Mouse (Mus musculus) heart, embryonic 14.5 days (tissue): ENCODE data around the gene Tmem132d. TPM values are rescaled to one million over a fixed set of nuclear protein-coding genes. Genes with fewer than 3 reads are reported as not detected.

ENCODE experiments used
- ATAC-seq: fragments of 200-750 bp; cut with Nextera tagmentation; 2 replicates; pipeline ENCODE4 v1.8.0; 2017; ENCODE audit warnings: low read depth, moderate TSS enrichment; ENCODE audit not compliant: insufficient number of reproducible peaks, insufficient read depth, low FRiP score
- H3K27ac ChIP-seq, 2 experiments: fragments of 200-500 bp in 1 of 2; fragments of 300-500 bp in 1 of 2; sonication (generic) in 1 of 2; replicated peaks in 1 of 2; 2 replicates each; pipeline ENCODE4 v1.5.1; 2012 to 2014; ENCODE audit warnings: low read depth in 2 of 2, low read length in 2 of 2, control low read depth in 1 of 2, mild to moderate bottlenecking in 1 of 2, mixed read lengths in 1 of 2; ENCODE audit not compliant: control insufficient read depth in 1 of 2, insufficient read depth in 1 of 2
- H3K27me3 ChIP-seq: fragments of 300-500 bp; sonication (generic); 2 replicates; pipeline ENCODE4 v1.6.1; 2014; ENCODE audit warnings: mild to moderate bottlenecking, low read length, control low read depth; ENCODE audit not compliant: control insufficient read depth, insufficient read depth
- H3K36me3 ChIP-seq: fragments of 300-500 bp; sonication (generic); 2 replicates; pipeline ENCODE4 v1.6.1; 2014; ENCODE audit warnings: mild to moderate bottlenecking, control low read depth, low read length, mixed read lengths; ENCODE audit not compliant: control insufficient read depth, insufficient read depth
- H3K4me1 ChIP-seq, 2 experiments: fragments of 200-500 bp in 1 of 2; fragments of 300-500 bp in 1 of 2; sonication (generic) in 1 of 2; 2 replicates each; pipeline ENCODE4 v1.6.1; 2012 to 2014; ENCODE audit warnings: low read length in 2 of 2, control low read depth in 1 of 2, mixed read lengths in 1 of 2; ENCODE audit not compliant: control insufficient read depth in 2 of 2, insufficient read depth in 2 of 2
- H3K4me2 ChIP-seq: fragments of 300-500 bp; sonication (generic); 2 replicates; pipeline ENCODE4 v1.6.1; 2014; ENCODE audit warnings: mild to moderate bottlenecking, low read length
- H3K4me3 ChIP-seq, 2 experiments: fragments of 200-500 bp in 1 of 2; fragments of 300-500 bp in 1 of 2; sonication (generic) in 1 of 2; 2 replicates each; pipeline ENCODE4 v1.5.1; 2012 to 2014; ENCODE audit warnings: low read length in 2 of 2, mild to moderate bottlenecking in 2 of 2, control low read depth in 1 of 2, low read depth in 1 of 2, moderate library complexity in 1 of 2; ENCODE audit not compliant: control insufficient read depth in 1 of 2, insufficient read depth in 1 of 2
- H3K9ac ChIP-seq: fragments of 300-500 bp; sonication (generic); 2 replicates; pipeline ENCODE4 v1.6.1; 2014; ENCODE audit warnings: mild to moderate bottlenecking, low read length
- H3K9me3 ChIP-seq: fragments of 300-500 bp; sonication (generic); 2 replicates; pipeline ENCODE4 v1.6.1; 2016; ENCODE audit warnings: low read length, control low read depth; ENCODE audit not compliant: control insufficient read depth
- WGBS: fragments of 180-500 bp; shearing (Covaris S2); extraction: QIAGEN DNeasy Blood & Tissue Kit; methylation state at CpG from one replicate; pipeline ENCODE4 v1.1.7; 2014; 5-methylcytosine and 5-hydroxymethylcytosine counted together
- polyA plus RNA-seq: library from polyadenylated mRNA; unstranded; fragments of >200 nt; fragmentation: Nextera tagmentation; extraction: Ambion mirVana; gene quantifications from 2 replicates; pipeline ENCODE4 v1.2.1, GENCODE M21; 2014

The Tmem132d gene
- polyA plus RNA-seq, 1 experiment from 2014 or later, result 0.03 TPM

DNA sequence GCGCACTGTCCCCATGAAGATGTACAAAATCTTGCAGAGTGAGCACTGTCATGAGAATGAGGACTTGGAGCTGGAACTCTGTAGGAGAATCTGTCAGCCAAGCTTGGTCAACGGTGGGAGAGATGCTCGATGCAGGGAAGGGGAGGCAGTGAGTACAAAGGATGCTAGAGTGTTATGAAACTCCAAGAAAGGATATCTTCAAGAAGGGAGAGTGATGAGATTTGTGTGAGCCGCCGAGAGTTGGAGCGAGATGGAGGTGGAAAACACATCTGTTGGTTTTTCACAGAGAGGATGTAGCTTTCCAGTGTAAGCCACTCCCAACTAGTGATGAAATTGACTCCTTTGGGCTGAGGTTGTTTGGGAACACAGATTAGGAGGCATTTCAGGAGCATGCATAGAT lies 604.1 kb downstream of the Tmem132d start:
- Histone ChIP-seq H3K4me1 (no peaks in the 10 kb centered on the region), H3K36me3 (no peaks in the 10 kb centered on the region), H3K4me2 (no peak overlapping the region), H3K9ac (no peak overlapping the region), H3K27me3 (no peaks in the 10 kb centered on the region), H3K27ac (no peak overlapping the region), H3K9me3 (0 out of 2 replicates have a peak, but pooled peaks cover 7% of the 10 kb centered on the region), H3K4me3 (no peak overlapping the region)
- 81% methylated on average over 6 of the region's 6 CpGs for WGBS
- no peak for ATAC-seq

DNA sequence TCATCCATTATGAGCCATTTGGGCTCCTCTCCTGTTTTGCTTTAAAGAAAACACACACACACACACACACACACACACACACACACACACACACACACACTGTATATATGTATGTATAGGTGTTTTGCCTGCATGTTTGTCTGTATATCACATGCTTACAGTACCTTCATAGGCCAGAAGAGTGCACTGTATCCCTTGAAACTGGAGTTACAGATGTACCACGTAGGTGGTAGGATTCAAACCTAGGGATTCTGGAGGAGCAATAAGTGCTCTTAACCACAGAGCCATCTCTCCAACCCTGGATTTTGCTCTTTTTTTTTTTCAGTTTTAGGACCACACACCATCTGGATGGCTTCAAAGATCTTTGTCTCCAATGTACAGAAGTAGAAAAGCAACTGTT lies 610.9 kb downstream of the Tmem132d start:
- H3K4me2 ChIP-seq, result no peak overlapping the region
- H3K4me1 ChIP-seq, result no peaks in the 10 kb centered on the region
- H3K27me3 ChIP-seq, result no peaks in the 10 kb centered on the region
- H3K9me3 ChIP-seq, result 0 out of 2 replicates have a peak, but pooled peaks cover 9% of the 10 kb centered on the region
- WGBS, result 21% methylated on average over 1 of the region's 1 CpGs
- ATAC-seq, result no peak
- no peak overlapping the region for H3K9ac ChIP-seq
- H3K36me3 ChIP-seq, result no peaks in the 10 kb centered on the region
- H3K4me3 ChIP-seq, result no peak overlapping the region
- no peak overlapping the region for H3K27ac ChIP-seq

DNA sequence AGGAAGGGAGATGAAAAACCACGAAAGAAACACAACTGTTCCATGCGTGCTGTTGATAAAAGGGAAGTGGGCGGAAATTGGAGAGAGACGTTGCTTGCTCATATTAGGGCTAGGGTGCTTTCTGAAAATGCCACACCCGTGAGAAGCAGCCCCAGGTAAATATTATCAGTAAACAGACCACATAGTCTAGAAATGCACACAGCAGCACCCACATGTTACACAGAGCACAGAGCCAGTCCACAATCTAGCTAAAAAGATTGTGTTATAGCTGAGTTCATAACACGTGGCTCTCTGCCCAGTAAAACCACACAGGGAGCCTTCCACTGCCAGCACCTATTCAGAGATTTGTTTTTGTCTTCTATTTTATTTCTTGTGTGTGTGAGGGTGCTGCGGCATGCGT lies 617.6 kb downstream of the Tmem132d start:
- Histone ChIP-seq H3K9ac (no peak overlapping the region), H3K4me3 (no peak overlapping the region), H3K4me2 (no peak overlapping the region), H3K4me1 (no peaks in the 10 kb centered on the region), H3K9me3 (no peaks in the 10 kb centered on the region), H3K27ac (no peak overlapping the region), H3K36me3 (no peaks in the 10 kb centered on the region), H3K27me3 (no peaks in the 10 kb centered on the region)
- 76% methylated on average over 8 of the region's 8 CpGs for WGBS
- no peak for ATAC-seq

DNA sequence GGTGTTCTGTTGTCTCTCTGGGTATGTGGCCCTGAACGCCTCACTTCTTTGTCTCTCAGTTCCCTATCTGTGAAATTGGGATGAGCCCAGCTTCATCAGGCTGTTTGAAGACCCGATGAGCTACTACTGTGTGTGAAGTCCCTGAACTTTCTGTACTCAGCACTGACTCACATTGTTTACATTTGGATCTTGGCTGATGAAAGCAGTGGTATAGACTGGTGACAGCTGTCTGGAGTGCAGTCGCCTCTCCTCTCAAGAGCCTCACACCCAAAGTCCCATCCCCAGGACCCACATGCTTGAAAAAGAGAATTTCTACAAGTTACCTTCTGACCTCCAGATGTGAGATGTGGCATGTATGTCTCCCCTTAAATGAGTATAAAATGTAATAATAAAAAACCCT lies 625.5 kb downstream of the Tmem132d start:
- Histone ChIP-seq H3K27me3 (no peaks in the 10 kb centered on the region), H3K9me3 (0 out of 2 replicates have a peak, but pooled peaks cover 6% of the 10 kb centered on the region), H3K4me3 (no peak overlapping the region), H3K36me3 (no peaks in the 10 kb centered on the region), H3K4me2 (no peak overlapping the region), H3K27ac (no peak overlapping the region), H3K9ac (no peak overlapping the region), H3K4me1 (no peaks in the 10 kb centered on the region)
- no peak for ATAC-seq
- WGBS, result 56% methylated on average over 3 of the region's 3 CpGs

DNA sequence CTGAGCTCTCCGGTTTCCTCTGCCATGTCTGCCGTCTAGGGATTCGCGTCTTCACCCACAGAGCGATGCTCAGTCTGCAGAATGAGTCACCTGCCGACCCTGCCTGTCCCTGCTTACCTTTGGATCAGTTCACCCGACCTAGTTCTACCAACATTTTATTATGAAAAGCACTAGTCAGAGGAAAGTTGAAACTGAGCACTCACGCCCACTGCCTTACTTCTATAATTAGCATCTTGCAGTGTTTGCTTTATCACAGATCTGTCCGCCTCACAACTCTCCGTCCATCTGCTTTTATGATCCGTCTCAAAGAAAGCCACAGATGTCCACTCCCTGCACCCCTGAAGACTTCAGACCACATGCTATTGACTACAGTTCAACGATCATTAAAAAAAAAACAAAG lies 626.0 kb downstream of the Tmem132d start:
- 73% methylated on average over 12 of the region's 12 CpGs for WGBS

DNA sequence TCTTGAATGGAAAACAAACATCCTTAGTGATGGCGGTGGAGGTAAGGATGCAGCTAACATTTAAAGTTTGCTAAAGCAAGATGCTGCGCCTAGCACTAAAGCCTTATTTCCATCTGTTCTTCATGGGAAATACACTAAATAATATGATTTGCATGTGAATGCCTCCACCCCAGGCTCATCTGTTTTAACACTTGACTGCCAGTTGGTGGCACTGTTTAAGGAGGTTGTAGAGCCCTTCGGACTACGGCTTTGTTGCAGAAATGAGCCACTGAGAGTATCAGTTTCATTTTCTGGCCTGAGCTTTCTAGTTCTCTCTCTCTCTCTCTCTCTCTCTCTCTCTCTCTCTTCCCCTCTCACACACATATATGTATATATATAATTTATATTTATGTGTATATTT lies 632.0 kb downstream of the Tmem132d start:
- H3K36me3 ChIP-seq, result no peaks in the 10 kb centered on the region
- H3K4me1 ChIP-seq, result no peaks in the 10 kb centered on the region
- H3K9ac ChIP-seq, result no peak overlapping the region
- no peak overlapping the region for H3K4me2 ChIP-seq
- WGBS, result 71% methylated on average over 4 of the region's 4 CpGs
- ATAC-seq, result no peak
- H3K27ac ChIP-seq, result no peak overlapping the region
- H3K4me3 ChIP-seq, result no peak overlapping the region
- no peaks in the 10 kb centered on the region for H3K27me3 ChIP-seq
- no peaks in the 10 kb centered on the region for H3K9me3 ChIP-seq

More for the DNA sequence above, 626.0 kb downstream of the Tmem132d start:
- Histone ChIP-seq H3K4me2 (no peak overlapping the region), H3K36me3 (no peaks in the 10 kb centered on the region), H3K4me1 (no peaks in the 10 kb centered on the region), H3K27me3 (no peaks in the 10 kb centered on the region), H3K9me3 (0 out of 2 replicates have a peak, but pooled peaks cover 6% of the 10 kb centered on the region), H3K4me3 (no peak overlapping the region), H3K27ac (no peak overlapping the region), H3K9ac (no peak overlapping the region)
- ATAC-seq, result no peak

DNA sequence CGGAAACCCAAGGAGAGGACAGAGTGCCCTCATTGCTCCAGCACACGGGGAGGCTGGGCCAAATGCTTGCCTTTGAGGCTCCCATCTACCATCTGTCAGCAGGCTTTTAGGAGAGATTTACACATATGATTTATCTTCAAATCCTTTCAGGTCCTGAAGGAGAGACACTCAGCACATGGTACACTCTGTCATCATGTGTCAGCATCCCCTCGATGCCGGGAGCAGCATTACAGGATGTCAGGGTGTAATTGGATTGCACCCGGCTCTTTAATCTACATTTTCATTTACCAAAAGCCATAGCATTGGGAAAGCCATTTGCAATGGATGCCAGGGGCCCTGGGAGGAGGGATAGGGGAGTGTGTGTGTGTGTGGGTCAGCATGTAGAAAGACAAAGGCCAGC lies 651.7 kb downstream of the Tmem132d start:
- Histone ChIP-seq H3K27ac (no peak overlapping the region), H3K27me3 (no peaks in the 10 kb centered on the region)
- WGBS, result 58% methylated on average over 5 of the region's 5 CpGs

DNA sequence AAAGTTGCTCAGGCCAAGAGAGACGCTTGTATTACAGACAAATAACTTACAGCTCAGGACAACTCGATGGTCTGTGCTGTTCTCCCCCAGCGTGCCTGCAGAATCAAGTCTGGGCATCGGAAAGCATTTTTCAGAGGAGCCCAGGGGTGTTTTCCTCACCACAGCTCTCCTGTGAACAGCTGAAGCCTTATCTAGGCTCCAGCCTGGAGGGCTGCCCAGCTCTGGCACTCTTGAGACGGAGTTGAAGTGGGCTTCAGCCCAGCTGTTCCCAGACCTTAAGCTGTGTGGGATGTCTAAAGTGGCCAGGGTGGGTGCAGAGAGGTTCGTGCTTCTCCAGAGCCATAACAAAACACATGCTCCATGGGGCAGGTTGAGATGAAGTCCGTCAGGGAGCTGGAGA lies 657.1 kb downstream of the Tmem132d start:
- Histone ChIP-seq H3K36me3 (no peaks in the 10 kb centered on the region), H3K4me2 (no peak overlapping the region), H3K4me3 (no peak overlapping the region), H3K9me3 (peaks cover 19% of the 10 kb centered on the region), H3K9ac (no peak overlapping the region), H3K27me3 (no peaks in the 10 kb centered on the region), H3K27ac (no peak overlapping the region), H3K4me1 (no peaks in the 10 kb centered on the region)
- WGBS, result 56% methylated on average over 7 of the region's 7 CpGs
- no peak for ATAC-seq

More for the DNA sequence above, 651.7 kb downstream of the Tmem132d start:
- Histone ChIP-seq H3K4me3 (no peak overlapping the region), H3K9me3 (peaks cover 34% of the 10 kb centered on the region), H3K9ac (no peak overlapping the region), H3K36me3 (no peaks in the 10 kb centered on the region), H3K4me2 (no peak overlapping the region), H3K4me1 (no peaks in the 10 kb centered on the region)
- no peak for ATAC-seq
